Mouse (Mus musculus) hindbrain, embryonic 16.5 days (tissue): ENCODE measurements at regions not wholly inside any gene's neighbourhood (a gene's known extent, or its start where the extent isn't known, plus 50 kb on each side); places are given as distances from the start of the nearest gene placed in this dataset.

ENCODE experiments used
- ATAC-seq: fragments of 200-750 bp; cut with Nextera tagmentation; 2 replicates; pipeline ENCODE4 v1.8.0; 2017; ENCODE audit warnings: moderate TSS enrichment, moderate library complexity
- H3K27ac ChIP-seq: fragments of 300-500 bp; sonication (generic); 2 replicates; pipeline ENCODE4 v1.5.1; 2014; ENCODE audit warnings: low read depth, mild to moderate bottlenecking, control low read depth, low read length, moderate library complexity
- H3K27me3 ChIP-seq: fragments of 300-500 bp; sonication (generic); replicated peaks from 2 replicates; pipeline ENCODE4 v1.6.1; 2014; ENCODE audit warnings: low read length; ENCODE audit not compliant: control insufficient read depth, insufficient read depth
- H3K36me3 ChIP-seq: fragments of 300-500 bp; sonication (generic); 2 replicates; pipeline ENCODE4 v1.6.1; 2014; ENCODE audit warnings: mild to moderate bottlenecking, low read length, moderate library complexity, mixed read lengths; ENCODE audit not compliant: control insufficient read depth, insufficient read depth
- H3K4me1 ChIP-seq: fragments of 300-500 bp; sonication (generic); 2 replicates; pipeline ENCODE4 v1.6.1; 2014; ENCODE audit warnings: low read depth, low read length; ENCODE audit not compliant: control insufficient read depth, insufficient read depth
- H3K4me2 ChIP-seq: fragments of 300-500 bp; sonication (generic); 2 replicates; pipeline ENCODE4 v1.6.1; 2014; ENCODE audit warnings: mild to moderate bottlenecking, low read length, control low read depth, moderate library complexity
- H3K4me3 ChIP-seq: fragments of 300-500 bp; sonication (generic); 2 replicates; pipeline ENCODE4 v1.5.1; 2014; ENCODE audit warnings: mild to moderate bottlenecking, low read length, control low read depth, moderate library complexity
- H3K9ac ChIP-seq: fragments of 300-500 bp; sonication (generic); 2 replicates; pipeline ENCODE4 v1.6.1; 2014; ENCODE audit warnings: low read depth, mild to moderate bottlenecking, control low read depth, low read length, moderate library complexity
- H3K9me3 ChIP-seq: fragments of 300-500 bp; sonication (generic); 2 replicates; pipeline ENCODE4 v1.6.1; 2014; ENCODE audit warnings: mild to moderate bottlenecking, low read length, moderate library complexity; ENCODE audit not compliant: control insufficient read depth
- WGBS: fragments of 180-500 bp; shearing (Covaris S2); extraction: QIAGEN DNeasy Blood & Tissue Kit; methylation state at CpG from one replicate; pipeline ENCODE4 v1.1.7; 2014; 5-methylcytosine and 5-hydroxymethylcytosine counted together

DNA sequence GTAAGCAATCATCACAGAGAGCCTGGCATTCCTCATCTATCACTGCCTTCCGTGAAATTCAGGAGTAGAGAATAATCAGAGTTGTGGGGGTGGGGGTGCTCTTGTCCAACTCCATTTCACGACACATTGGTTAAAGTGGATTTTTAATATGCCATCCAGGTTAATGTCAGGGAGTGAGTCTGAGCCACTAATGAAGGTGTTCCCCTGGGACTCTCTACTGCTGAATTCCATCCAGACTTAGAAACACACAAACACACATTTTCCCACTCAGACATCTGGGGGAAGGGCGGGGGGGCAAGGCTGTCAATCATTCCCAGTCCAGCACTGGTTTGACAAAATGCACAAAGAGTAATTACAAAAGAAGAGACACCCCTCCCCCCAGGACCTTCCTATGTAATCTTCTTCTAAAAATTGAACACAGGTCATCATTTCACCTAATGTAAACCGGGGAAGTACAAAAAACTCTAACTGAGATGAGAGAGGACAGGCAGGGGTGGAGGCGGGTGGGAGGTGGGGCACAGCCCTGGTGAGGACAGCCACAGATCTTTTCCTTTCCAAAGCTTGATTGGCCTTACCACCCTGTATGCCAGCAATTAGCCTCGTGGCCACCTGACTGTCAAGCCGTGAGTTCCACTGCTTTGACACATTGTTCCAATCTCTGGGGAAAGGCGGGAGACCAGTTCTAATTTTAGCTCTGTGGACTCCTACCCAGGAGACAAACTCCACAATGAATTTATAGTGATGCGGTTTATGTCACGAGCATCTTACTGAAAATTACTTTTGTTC lies 76.5 kb upstream of the Bach2 start:
- 0 out of 2 replicates have a peak, but pooled peaks have one; percentile 24 for ATAC-seq
- Histone ChIP-seq H3K27ac (no peak overlapping the region), H3K9ac (no peak overlapping the region), H3K27me3 (no peaks in the 10 kb centered on the region; the same call in 1 of the 2 replicates), H3K36me3 (no peaks in the 10 kb centered on the region), H3K9me3 (no peaks in the 10 kb centered on the region), H3K4me2 (peak overlapping the region; percentile 1; the same call in 1 of the 2 replicates), H3K4me1 (peaks cover 5% of the 10 kb centered on the region; the same call in 1 of the 2 replicates), H3K4me3 (no peak overlapping the region)
- 33% methylated on average over 10 of the region's 10 CpGs for WGBS

DNA sequence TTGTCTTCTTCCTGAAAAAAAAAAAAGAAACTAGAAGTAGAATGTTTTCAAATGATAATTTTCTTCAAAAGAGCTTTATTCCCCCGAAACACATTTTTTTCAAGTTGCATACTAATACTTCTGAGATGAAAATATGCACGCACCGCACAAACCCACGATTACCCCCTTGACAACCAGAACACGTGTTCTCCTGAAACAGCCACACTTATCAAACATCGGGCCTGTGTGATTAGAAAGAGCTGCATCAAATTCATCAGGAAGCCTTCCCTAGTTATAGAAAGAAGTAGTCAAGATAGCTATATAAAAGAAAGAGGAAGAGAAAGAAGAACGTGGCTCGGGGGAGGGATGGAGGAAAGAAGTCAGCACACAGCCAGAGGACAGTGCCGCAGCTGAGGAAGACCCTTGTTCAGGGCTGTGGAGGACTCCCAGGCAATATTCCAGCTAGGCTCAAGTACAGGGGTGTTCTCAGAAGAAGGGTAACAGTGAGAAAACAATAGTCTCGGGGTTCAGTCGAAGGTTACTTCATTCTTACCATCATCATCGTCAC lies 75.8 kb upstream of the Bach2 start:
- 79% methylated on average over 12 of the region's 12 CpGs for WGBS

GRCm38 (mm10) chr4:32164081-32164641 lies 74.4 kb upstream of the Bach2 start:
- no peak overlapping the region for H3K4me3 ChIP-seq
- no peak for ATAC-seq
- no peak overlapping the region for H3K4me2 ChIP-seq
- no peaks in the 10 kb centered on the region for H3K9me3 ChIP-seq
- 89% methylated on average over 11 of the region's 11 CpGs for WGBS
- H3K9ac ChIP-seq, result no peak overlapping the region
- H3K27me3 ChIP-seq, result no peaks in the 10 kb centered on the region; the same call in 1 of the 2 replicates
- H3K4me1 ChIP-seq, result peaks cover 5% of the 10 kb centered on the region; the same call in 1 of the 2 replicates
- no peaks in the 10 kb centered on the region for H3K36me3 ChIP-seq
- no peak overlapping the region for H3K27ac ChIP-seq

More for the DNA sequence above, 75.8 kb upstream of the Bach2 start:
- Histone ChIP-seq H3K4me1 (peaks cover 5% of the 10 kb centered on the region; the same call in 1 of the 2 replicates), H3K4me3 (no peak overlapping the region), H3K4me2 (no peak overlapping the region), H3K27ac (0 out of 2 replicates have a peak overlapping the region, but pooled peaks have one; percentile 13), H3K9me3 (no peaks in the 10 kb centered on the region), H3K27me3 (no peaks in the 10 kb centered on the region; the same call in 1 of the 2 replicates), H3K9ac (no peak overlapping the region), H3K36me3 (no peaks in the 10 kb centered on the region)
- no peak for ATAC-seq

GRCm38 (mm10) chr4:32164736-32165241 lies 73.8 kb upstream of the Bach2 start:
- Histone ChIP-seq H3K36me3 (no peaks in the 10 kb centered on the region), H3K27ac (no peak overlapping the region), H3K4me2 (no peak overlapping the region), H3K4me3 (no peak overlapping the region), H3K9me3 (no peaks in the 10 kb centered on the region), H3K9ac (no peak overlapping the region), H3K27me3 (no peaks in the 10 kb centered on the region; the same call in 1 of the 2 replicates), H3K4me1 (peaks cover 5% of the 10 kb centered on the region; the same call in 1 of the 2 replicates)
- ATAC-seq, result no peak
- 73% methylated on average over 11 of the region's 11 CpGs for WGBS

- Histone ChIP-seq H3K4me2 (no peak overlapping the region), H3K4me3 (no peak overlapping the region), H3K27me3 (no peaks in the 10 kb centered on the region; the same call in 1 of the 2 replicates), H3K9me3 (no peaks in the 10 kb centered on the region), H3K9ac (no peak overlapping the region), H3K27ac (no peak overlapping the region), H3K36me3 (no peaks in the 10 kb centered on the region), H3K4me1 (peaks cover 5% of the 10 kb centered on the region; the same call in 1 of the 2 replicates)
- WGBS, result 58% methylated on average over 12 of the region's 12 CpGs
- no peak for ATAC-seq
These were observed 72.6 kb upstream of the Bach2 start for GRCm38 (mm10) chr4:32165918-32166528.

- Histone ChIP-seq H3K4me3 (no peak overlapping the region), H3K27ac (no peak overlapping the region), H3K36me3 (no peaks in the 10 kb centered on the region), H3K9ac (no peak overlapping the region), H3K4me2 (no peak overlapping the region), H3K9me3 (no peaks in the 10 kb centered on the region), H3K27me3 (no peaks in the 10 kb centered on the region), H3K4me1 (peaks cover 2% of the 10 kb centered on the region; the same call in 1 of the 2 replicates)
- WGBS, result 47% methylated on average over 11 of the region's 11 CpGs
- no peak for ATAC-seq
These were observed 71.5 kb upstream of the Bach2 start for GRCm38 (mm10) chr4:32167151-32167550.

DNA sequence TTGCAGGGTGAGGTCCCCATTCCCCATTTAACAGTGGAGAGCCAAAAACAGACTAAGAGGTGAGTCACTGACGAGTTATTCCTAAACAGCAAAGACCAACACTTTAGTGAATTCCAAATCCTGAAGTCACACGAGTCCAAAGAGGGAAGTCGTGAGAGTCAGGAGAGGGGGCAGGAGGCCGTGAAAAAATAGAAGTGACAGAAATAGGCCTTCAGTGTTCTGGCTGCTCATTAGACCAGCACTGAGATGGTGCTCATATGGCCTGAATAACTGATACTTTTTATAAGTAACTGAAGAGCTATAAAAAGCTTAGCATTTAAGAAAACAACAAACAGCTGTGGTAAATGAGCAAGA lies 68.5 kb upstream of the Bach2 start:
- 72% methylated on average over 4 of the region's 4 CpGs for WGBS

DNA sequence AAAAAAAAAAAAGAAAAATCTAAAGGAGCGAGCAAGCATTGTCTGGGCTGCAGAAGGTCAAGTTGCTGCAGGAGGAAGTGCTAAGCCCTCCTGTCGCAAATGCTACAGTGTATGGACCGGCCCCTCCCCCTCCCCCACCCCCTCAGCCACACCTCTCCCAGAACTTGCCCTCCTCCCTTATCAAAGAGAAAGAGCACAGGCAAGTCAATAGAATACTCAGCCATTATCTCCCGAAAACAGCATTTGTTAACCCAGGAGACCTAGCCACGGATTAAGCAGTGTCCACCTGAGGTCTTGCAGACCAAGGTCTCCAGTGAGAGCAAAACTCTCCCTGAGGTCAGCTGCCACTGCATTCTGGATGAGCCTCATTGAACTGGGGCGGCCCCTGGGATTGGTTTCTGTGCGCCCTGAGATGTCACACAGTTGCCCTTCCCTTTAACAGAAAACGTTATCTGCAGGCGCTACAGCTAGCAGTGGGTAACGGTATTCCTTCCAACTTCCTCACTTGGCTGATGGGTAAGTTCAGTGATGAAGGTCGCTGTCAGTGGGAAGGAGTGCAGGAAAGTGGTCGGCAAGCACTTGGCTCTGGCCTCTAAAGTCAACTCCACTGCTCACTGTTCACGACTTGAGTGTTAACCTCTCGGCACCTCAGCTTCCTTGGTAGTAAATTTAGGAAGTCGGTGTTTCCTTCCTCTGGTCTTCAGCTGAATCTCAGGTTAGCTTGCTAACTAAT lies 68.0 kb upstream of the Bach2 start:
- H3K27me3 ChIP-seq, result no peaks in the 10 kb centered on the region
- WGBS, result 70% methylated on average over 15 of the region's 15 CpGs
- no peaks in the 10 kb centered on the region for H3K36me3 ChIP-seq
- H3K4me1 ChIP-seq, result no peaks in the 10 kb centered on the region
- no peak overlapping the region for H3K4me3 ChIP-seq
- no peaks in the 10 kb centered on the region for H3K9me3 ChIP-seq
- no peak for ATAC-seq
- no peak overlapping the region for H3K9ac ChIP-seq
- no peak overlapping the region for H3K27ac ChIP-seq
- no peak overlapping the region for H3K4me2 ChIP-seq

More for the DNA sequence above, 68.5 kb upstream of the Bach2 start:
- Histone ChIP-seq H3K4me1 (no peaks in the 10 kb centered on the region), H3K27me3 (no peaks in the 10 kb centered on the region), H3K36me3 (no peaks in the 10 kb centered on the region), H3K9ac (no peak overlapping the region), H3K4me2 (no peak overlapping the region), H3K9me3 (no peaks in the 10 kb centered on the region), H3K27ac (no peak overlapping the region), H3K4me3 (no peak overlapping the region)
- ATAC-seq, result no peak
